Mouse (Mus musculus) adrenal gland, adult 10 weeks (tissue): ENCODE results near the gene Vezf1. TPM values are rescaled to one million over a fixed set of nuclear protein-coding genes. Genes with fewer than 3 reads are reported as not detected.

ENCODE experiments used
- polyA plus RNA-seq: library from polyadenylated mRNA; stranded (reverse); fragments of 350-450 nt; fragmentation: Illumina TruSeq; extraction: RNeasy Lipid Tissue Mini Kit (QIAGEN cat#74804); gene quantifications from one replicate; pipeline ENCODE4 v1.2.3, GENCODE M21; 2014; ENCODE audit warnings: low read depth, low replicate concordance

Gene Vezf1
- polyA plus RNA-seq, result 121 TPM

GRCm38 (mm10) chr11:88067586-88068410 is at the start of gene Vezf1:
Gene Vezf1 (plus strand): TSS chr11:88068279.

GRCm38 (mm10) chr11:88046944-88047794 is 20.9 kb upstream of the Vezf1 start, which contains the start of gene Srsf1:
Gene Srsf1 (plus strand): TSS chr11:88047373.

GRCm38 (mm10) chr11:88098021-88098729 is 30.1 kb downstream of the Vezf1 start, which contains the start of gene Cuedc1:
Gene Cuedc1 (plus strand): TSS chr11:88098058.

Other genes starting within 250 kb of the Vezf1 start
- not detected for gene Lpo, start 240.0 kb upstream of the Vezf1 start, polyA plus RNA-seq
- 3.0 TPM for gene Mks1, start 215.1 kb upstream of the Vezf1 start, polyA plus RNA-seq
- not detected for gene Epx, start 192.7 kb upstream of the Vezf1 start, polyA plus RNA-seq
- not detected for gene Olfr462, start 176.0 kb upstream of the Vezf1 start, polyA plus RNA-seq
- not detected for gene Olfr463, start 170.9 kb upstream of the Vezf1 start, polyA plus RNA-seq
- gene Olfr464, start 147.3 kb upstream of the Vezf1 start, polyA plus RNA-seq, result not detected
- 224 TPM for gene Dynll2, start 80.7 kb upstream of the Vezf1 start, polyA plus RNA-seq
- gene Srsf1, start 20.9 kb upstream of the Vezf1 start, polyA plus RNA-seq, result 696 TPM
- 4.8 TPM for gene Cuedc1, start 29.8 kb downstream of the Vezf1 start, polyA plus RNA-seq
- 151 TPM for gene Mrps23, start 136.1 kb downstream of the Vezf1 start, polyA plus RNA-seq
- gene Ccdc182, start 225.8 kb downstream of the Vezf1 start, polyA plus RNA-seq, result not detected